Mouse (Mus musculus) stomach, postnatal 0 days (tissue): ENCODE measurements around the gene Gadd45gip1. TPM values are rescaled to one million over a fixed set of nuclear protein-coding genes. Genes with fewer than 3 reads are reported as not detected.

ENCODE experiments used
- ATAC-seq: fragments of 200-750 bp; cut with Nextera tagmentation; 2 replicates; pipeline ENCODE4 v1.8.0; 2017; ENCODE audit not compliant: low FRiP score, low TSS enrichment
- DNase-seq: peaks from one replicate; pipeline ENCODE4 v3.0.0-alpha.2; 2016; ENCODE audit warnings: low spot score
- H3K27ac ChIP-seq: fragments of 300-500 bp; sonication (generic); replicated peaks from 2 replicates; pipeline ENCODE4 v1.5.1; 2014; ENCODE audit warnings: mild to moderate bottlenecking, control low read depth
- H3K27me3 ChIP-seq: fragments of 300-500 bp; sonication (generic); 2 replicates; pipeline ENCODE4 v1.6.1; 2014; ENCODE audit warnings: low read length; ENCODE audit not compliant: control insufficient read depth, insufficient read depth
- H3K36me3 ChIP-seq: fragments of 300-500 bp; sonication (generic); 2 replicates; pipeline ENCODE4 v1.6.1; 2014; ENCODE audit warnings: low read length, mixed read lengths; ENCODE audit not compliant: control insufficient read depth, insufficient read depth
- H3K4me1 ChIP-seq: fragments of 300-500 bp; sonication (generic); replicated peaks from 2 replicates; pipeline ENCODE4 v1.6.1; 2014; ENCODE audit warnings: antibody characterized with exemption; ENCODE audit not compliant: control insufficient read depth, insufficient read depth
- H3K4me2 ChIP-seq: fragments of 300-500 bp; sonication (generic); replicated peaks from 2 replicates; pipeline ENCODE4 v1.6.1; 2014; ENCODE audit warnings: low read depth, mild to moderate bottlenecking, control low read depth, moderate library complexity
- H3K4me3 ChIP-seq: fragments of 300-500 bp; sonication (generic); 2 replicates; pipeline ENCODE4 v1.5.1; 2014; ENCODE audit warnings: low read depth, low read length, control low read depth
- H3K9ac ChIP-seq: fragments of 300-500 bp; sonication (generic); 2 replicates; pipeline ENCODE4 v1.6.1; 2014; ENCODE audit warnings: mild to moderate bottlenecking, low read length, control low read depth, mixed read lengths
- H3K9me3 ChIP-seq: fragments of 300-500 bp; sonication (generic); 2 replicates; pipeline ENCODE4 v1.6.1; 2016; ENCODE audit warnings: low read length; ENCODE audit not compliant: control insufficient read depth
- CTCF ChIP-seq: IDR thresholded peaks from 2 replicates; pipeline ENCODE4 v1.5.1; 2016; ENCODE audit warnings: antibody characterized with exemption, low read depth, mild to moderate bottlenecking, moderate library complexity
- EP300 ChIP-seq: optimal IDR thresholded peaks from 2 replicates; pipeline ENCODE3; 2016; ENCODE audit warnings: antibody characterized with exemption
- WGBS: fragments of 180-500 bp; shearing (Covaris S2); extraction: QIAGEN DNeasy Blood & Tissue Kit; methylation state at CpG from one replicate; pipeline ENCODE4 v1.1.7; 2014; 5-methylcytosine and 5-hydroxymethylcytosine counted together
- polyA plus RNA-seq: library from polyadenylated mRNA; unstranded; fragments of >200 nt; fragmentation: Nextera tagmentation; extraction: Ambion mirVana; gene quantifications from 2 replicates; pipeline ENCODE4 v1.2.1, GENCODE M21; 2015

The Gadd45gip1 gene
- polyA plus RNA-seq, 1 experiment from 2014 or later: 38.5 TPM

DNA sequence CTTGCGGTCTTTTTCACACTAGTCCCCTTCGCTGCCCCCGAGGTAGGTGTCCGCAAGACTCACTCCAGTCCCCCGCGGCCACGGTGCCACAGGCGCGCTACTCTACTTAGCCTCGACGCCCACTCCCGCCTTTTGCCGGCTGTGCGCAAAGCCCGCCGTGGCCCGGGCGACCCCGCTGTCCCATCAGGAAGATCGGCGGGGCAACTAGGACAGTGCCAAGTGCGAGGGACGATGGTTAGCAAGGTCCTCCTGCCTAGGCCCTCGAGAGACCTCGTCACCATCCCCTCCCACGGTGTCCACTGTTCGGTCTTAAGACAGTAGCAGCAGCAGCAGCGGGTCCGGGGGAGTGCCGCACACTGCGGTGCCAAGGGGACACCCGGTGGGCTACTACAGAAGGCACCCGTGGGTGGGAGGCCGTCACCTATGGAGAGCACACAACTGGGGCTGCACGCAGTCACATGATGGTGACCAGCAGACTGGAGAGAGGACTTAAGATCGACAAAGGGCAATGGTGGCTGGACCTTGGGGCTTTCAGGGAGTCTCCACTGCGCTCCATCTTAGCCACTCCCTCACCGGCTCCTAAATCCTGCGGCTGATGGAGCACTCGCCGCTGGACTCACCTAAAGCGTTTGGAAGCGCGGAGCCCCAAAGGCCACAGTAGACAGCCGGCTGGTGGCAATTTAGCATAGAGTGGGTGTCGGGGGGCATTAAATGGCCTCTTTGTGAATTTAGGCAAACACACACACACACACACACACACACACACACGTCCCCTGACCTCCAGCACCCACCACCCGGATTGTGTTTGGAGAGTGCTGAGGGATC lies 46.4 kb upstream of the Gadd45gip1 start:
- Histone ChIP-seq H3K4me2 (peak overlapping the region; percentile 56), H3K9ac (peak overlapping the region; percentile 35), H3K4me3 (peak overlapping the region; percentile 27), H3K27me3 (no peaks in the 10 kb centered on the region), H3K27ac (no peak overlapping the region), H3K9me3 (no peaks in the 10 kb centered on the region), H3K4me1 (peaks cover 36% of the 10 kb centered on the region), H3K36me3 (0 out of 2 replicates have a peak, but pooled peaks cover 2% of the 10 kb centered on the region)
- 0 out of 2 replicates have a peak, but pooled peaks have one; percentile 8 for ATAC-seq
- 35% methylated on average over 48 of the region's 48 CpGs for WGBS
- TF ChIP-seq CTCF: no peak
- no peak for TF ChIP-seq EP300
- no peak for DNase-seq

DNA sequence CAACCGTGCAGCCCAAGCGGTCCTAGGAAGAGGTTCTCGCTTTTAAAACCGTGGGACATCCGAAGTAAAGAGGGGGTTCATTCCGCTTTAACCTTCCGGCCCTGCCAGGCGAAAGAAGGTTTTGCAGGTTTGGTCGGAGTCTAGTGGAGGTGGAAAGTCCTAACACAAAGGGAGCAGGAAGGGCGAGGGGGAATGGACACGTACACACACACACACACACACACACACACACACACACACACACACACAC lies 45.9 kb upstream of the Gadd45gip1 start:
- H3K27ac ChIP-seq: no peak overlapping the region
- no peaks in the 10 kb centered on the region for H3K9me3 ChIP-seq
- TF ChIP-seq CTCF (no peak), EP300 (no peak)
- no peak for ATAC-seq
- H3K4me1 ChIP-seq: peaks cover 36% of the 10 kb centered on the region
- no peaks in the 10 kb centered on the region for H3K27me3 ChIP-seq
- 55% methylated on average over 11 of the region's 11 CpGs for WGBS
- no peak overlapping the region for H3K4me3 ChIP-seq
- 0 out of 2 replicates have a peak, but pooled peaks cover 2% of the 10 kb centered on the region for H3K36me3 ChIP-seq
- no peak for DNase-seq
- H3K4me2 ChIP-seq: no peak overlapping the region; the same call in 1 of the 2 replicates
- H3K9ac ChIP-seq: no peak overlapping the region

DNA sequence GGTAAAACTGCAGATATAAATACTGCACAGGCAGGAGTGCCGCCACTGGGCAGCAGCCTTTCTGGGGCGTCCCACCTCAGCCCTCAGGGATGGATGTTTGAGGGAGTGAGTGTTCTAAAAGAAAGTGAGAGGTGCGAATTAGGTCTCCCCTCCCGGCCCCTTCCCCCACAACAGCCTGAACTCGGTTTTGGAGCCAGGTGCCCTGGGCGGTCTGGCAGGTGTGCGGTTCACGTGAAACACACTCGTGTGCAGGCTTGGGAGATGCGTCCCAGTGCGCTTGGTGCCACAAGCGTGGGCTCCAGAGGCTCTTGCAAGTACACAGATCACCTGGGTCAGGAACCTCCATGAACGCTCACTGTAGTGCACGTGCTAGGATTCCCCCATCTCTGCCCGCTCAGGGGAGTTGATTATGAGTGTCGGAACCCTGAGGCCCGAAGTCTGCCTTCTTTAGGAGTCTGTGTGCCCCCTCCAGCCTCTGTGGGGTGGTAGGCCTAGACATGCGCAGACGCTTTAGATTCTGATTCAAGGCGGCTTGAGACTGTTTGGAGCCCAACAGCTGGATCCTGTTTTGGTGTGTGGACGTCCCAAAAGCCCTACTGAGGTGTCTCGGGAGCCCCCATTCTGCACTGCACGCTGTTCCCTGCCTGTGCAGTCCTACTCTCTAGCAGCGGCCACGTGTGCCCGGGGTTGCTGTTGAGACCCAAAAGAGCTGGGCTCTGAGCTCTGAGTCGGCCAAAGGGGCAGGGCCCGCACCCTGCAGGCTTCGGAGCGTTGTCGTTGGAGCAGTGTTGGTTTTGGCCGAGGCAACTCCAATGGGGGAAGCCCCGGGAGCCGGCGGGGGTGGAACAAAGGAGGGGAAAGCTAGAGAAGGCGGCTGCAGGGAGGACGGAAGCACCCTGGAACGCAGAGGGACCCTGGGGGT lies 45.3 kb upstream of the Gadd45gip1 start:
- ATAC-seq (peak; percentile 46), DNase-seq (peak; percentile 80)
- no peak overlapping the region for H3K4me3 ChIP-seq
- peak overlapping the region; percentile 27; the same call in 1 of the 2 replicates for H3K9ac ChIP-seq
- no peaks in the 10 kb centered on the region for H3K27me3 ChIP-seq
- WGBS: 34% methylated on average over 38 of the region's 38 CpGs
- no peaks in the 10 kb centered on the region for H3K9me3 ChIP-seq
- peaks cover 39% of the 10 kb centered on the region for H3K4me1 ChIP-seq
- peak overlapping the region; percentile 53; the same call in 1 of the 2 replicates for H3K27ac ChIP-seq
- peak overlapping the region; percentile 40 for H3K4me2 ChIP-seq
- H3K36me3 ChIP-seq: 0 out of 2 replicates have a peak, but pooled peaks cover 2% of the 10 kb centered on the region
- TF ChIP-seq CTCF: no peak; the same call in 1 of the 2 replicates

DNA sequence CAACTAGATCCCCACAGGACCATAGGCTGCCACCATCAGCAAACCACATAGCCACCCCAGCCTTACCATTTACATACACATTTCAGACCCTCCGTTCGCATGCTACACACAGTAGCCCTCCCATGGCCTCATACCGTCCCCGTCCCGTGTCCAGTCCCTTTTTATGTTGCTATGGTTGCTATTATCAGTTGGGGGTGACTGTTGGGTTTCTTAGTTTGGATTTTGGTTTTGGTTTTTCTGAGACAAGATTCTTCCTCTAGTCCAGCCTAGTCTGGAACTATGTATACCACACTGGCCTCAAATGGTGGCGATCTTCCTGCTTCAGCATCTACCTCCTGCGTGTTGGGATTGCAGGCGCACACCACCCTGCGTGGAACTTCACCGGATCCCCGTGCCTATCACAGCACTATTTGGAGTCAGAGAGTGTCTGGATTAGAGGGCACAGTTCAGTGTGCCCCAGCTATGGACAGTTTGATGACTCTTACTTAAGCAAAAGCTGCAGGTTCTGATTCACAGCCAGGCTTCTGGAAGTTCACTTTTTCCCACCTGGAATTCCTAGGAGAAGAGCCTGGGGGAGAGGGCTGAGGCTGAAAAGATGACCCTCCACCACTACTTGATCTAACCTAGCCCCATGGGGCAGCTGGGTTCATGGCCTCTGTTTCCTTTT lies 44.4 kb upstream of the Gadd45gip1 start:
- DNase-seq (no peak), ATAC-seq (no peak)
- no peaks in the 10 kb centered on the region for H3K9me3 ChIP-seq
- H3K4me3 ChIP-seq: no peak overlapping the region
- no peaks in the 10 kb centered on the region for H3K27me3 ChIP-seq
- peak overlapping the region; percentile 53; the same call in 1 of the 2 replicates for H3K27ac ChIP-seq
- WGBS: 73% methylated on average over 11 of the region's 11 CpGs
- H3K9ac ChIP-seq: no peak overlapping the region; the same call in 1 of the 2 replicates
- H3K4me2 ChIP-seq: peak overlapping the region; percentile 40
- H3K4me1 ChIP-seq: peaks cover 39% of the 10 kb centered on the region
- TF ChIP-seq EP300 (no peak), CTCF (no peak)
- H3K36me3 ChIP-seq: 0 out of 2 replicates have a peak, but pooled peaks cover 2% of the 10 kb centered on the region

DNA sequence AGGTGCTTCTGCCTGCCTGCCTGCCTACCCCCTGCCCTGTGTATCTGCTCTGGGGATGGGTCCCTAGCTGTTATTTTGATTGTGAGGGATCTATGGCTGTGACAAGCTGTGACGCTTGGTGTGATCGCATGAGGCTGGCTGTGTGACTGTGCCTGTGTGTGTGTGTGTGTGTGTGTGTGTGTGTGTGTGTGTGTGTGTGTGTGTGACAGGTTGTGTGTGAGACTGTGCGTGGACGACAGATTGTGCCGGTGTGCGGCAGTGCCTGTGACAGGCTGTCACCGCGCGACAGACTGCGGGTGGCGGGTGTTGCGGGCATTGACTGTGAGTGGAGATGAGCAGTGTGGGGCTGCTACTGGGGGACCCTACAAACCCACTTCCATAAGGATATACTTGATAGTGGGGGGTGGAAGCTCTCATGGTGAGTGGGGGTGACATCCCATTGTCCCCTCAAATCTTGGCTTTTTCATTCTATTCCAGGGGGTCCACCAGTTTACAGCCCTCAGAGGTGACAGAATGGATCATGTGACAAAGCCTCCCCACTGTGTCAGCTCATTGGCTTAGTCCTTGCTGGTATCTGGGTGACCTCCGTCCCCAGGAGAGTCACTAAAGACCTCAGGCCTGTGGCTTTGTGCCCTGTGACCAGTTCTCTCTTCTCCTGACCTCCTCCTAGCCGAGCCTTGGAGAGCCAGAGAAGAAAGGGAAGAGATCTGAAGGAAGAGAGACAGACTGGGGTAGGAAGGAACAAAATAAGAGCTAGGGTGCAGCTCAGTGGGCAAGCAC lies 43.6 kb upstream of the Gadd45gip1 start:
- no peak overlapping the region; the same call in 1 of the 2 replicates for H3K9ac ChIP-seq
- DNase-seq (no peak), ATAC-seq (no peak)
- H3K27me3 ChIP-seq: no peaks in the 10 kb centered on the region
- peaks cover 39% of the 10 kb centered on the region for H3K4me1 ChIP-seq
- 74% methylated on average over 9 of the region's 14 CpGs for WGBS
- peak overlapping the region; percentile 3; the same call in 1 of the 2 replicates for H3K27ac ChIP-seq
- H3K9me3 ChIP-seq: no peaks in the 10 kb centered on the region
- H3K36me3 ChIP-seq: 0 out of 2 replicates have a peak, but pooled peaks cover 2% of the 10 kb centered on the region
- H3K4me3 ChIP-seq: no peak overlapping the region
- no peak for TF ChIP-seq EP300
- no peak for TF ChIP-seq CTCF
- no peak overlapping the region for H3K4me2 ChIP-seq
